Mouse (Mus musculus): ENCODE results near the gene Zfp266. TPM values are rescaled to one million over a fixed set of nuclear protein-coding genes. Genes with fewer than 3 reads are reported as not detected.

The Zfp266 gene
- total and polyA plus RNA-seq, 2 experiments from 2014 or later = 51.4 to 83.3 TPM

DNA sequence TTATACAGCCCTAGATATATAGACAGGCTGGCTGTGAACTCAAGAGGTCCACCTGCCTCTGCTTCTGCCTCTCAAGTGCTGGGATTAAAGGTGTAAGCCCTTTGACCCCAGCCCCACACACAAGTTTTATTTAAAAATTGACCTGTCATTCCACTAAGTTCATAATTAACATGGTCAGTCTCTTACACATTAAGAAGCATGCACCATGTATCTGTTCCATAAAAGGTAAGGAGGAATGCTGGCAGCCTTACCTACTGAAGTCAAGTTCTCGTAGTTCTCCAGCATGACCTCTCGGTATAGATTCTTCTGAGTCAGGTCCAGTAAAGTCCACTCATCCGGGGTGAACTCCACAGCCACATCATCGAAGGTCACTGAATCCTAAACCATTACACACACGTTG, 16.4 kb downstream of the Zfp266 start:
- peaks cover 59% of the 10 kb centered on the region for H3K36me3 ChIP-seq (ENCODE audit: insufficient read depth, low read length)
- no peak overlapping the region for H3K4me3 ChIP-seq (ENCODE audit: low read length)
- no peak for ATAC-seq
- no peak overlapping the region for H3K27ac ChIP-seq
- H3K9me3 ChIP-seq (ENCODE audit: low read length) = no peaks in the 10 kb centered on the region
- DNase-seq (ENCODE audit: low spot score) = no peak
- WGBS = 89% methylated on average over 5 of the region's 5 CpGs
- H3K4me2 ChIP-seq (ENCODE audit: low read depth, low read length) = no peak overlapping the region
- H3K9ac ChIP-seq (replicated peaks; ENCODE audit: low read length) = no peak overlapping the region
- H3K4me1 ChIP-seq (ENCODE audit: insufficient read depth, low read length) = no peaks in the 10 kb centered on the region
- no peaks in the 10 kb centered on the region for H3K27me3 ChIP-seq (ENCODE audit: insufficient read depth, low read length)
- no peak for TF ChIP-seq CTCF (IDR thresholded peaks at IDR 0.05; ENCODE audit: low read depth)

DNA sequence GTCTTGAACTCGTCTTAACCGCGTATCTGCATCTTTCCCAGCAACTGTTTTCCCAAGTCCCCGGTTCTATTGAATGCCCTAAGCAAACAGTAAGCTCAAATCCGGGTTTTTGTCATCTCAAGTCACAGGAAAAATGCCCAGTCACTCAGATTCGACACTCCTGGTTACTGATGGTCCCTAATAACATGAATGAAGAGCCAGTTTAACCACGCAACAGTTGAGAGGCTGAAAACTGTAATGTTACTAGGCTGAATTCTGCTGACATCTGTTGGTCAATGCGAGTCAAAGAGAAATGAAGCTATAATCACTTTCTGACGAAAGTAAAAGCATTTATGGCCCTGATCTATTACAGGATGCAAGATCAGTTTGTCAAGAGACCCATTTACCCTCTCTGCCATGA, 27.9 kb downstream of the Zfp266 start:
- Histone ChIP-seq H3K27me3 (ENCODE audit: insufficient read depth, low read length) (no peaks in the 10 kb centered on the region), H3K4me2 (ENCODE audit: low read depth, low read length) (peak overlapping the region; percentile 73), H3K36me3 (ENCODE audit: insufficient read depth, low read length) (peaks cover 7% of the 10 kb centered on the region), H3K4me3 (ENCODE audit: low read length) (peak overlapping the region; percentile 95), H3K9ac (replicated peaks; ENCODE audit: low read length) (peak overlapping the region; percentile 90), H3K9me3 (ENCODE audit: low read length) (no peaks in the 10 kb centered on the region), H3K4me1 (ENCODE audit: insufficient read depth, low read length) (0 out of 2 replicates have a peak, but pooled peaks cover 8% of the 10 kb centered on the region), H3K27ac (peak overlapping the region; percentile 99)
- ATAC-seq = peak; percentile 9; the same call in 1 of the 2 replicates
- WGBS = 4% methylated on average over 9 of the region's 9 CpGs
- DNase-seq (ENCODE audit: low spot score) = peak; percentile 46
- peak; percentile 32 for TF ChIP-seq CTCF (IDR thresholded peaks at IDR 0.05; ENCODE audit: low read depth)

GRCm38 (mm10) chr9:20492527-20493233, 28.5 kb downstream of the Zfp266 start, which contains the start of gene Zfp426:
Zfp426 (minus strand) TSS chr9:20492746.
- peak; percentile 95 for DNase-seq (ENCODE audit: low spot score)
- Histone ChIP-seq H3K27ac (peak within 1 kb of the TSS; percentile 99), H3K9ac (replicated peaks; ENCODE audit: low read length) (peak within 1 kb of the TSS; percentile 90), H3K4me3 (ENCODE audit: low read length) (peak within 1 kb of the TSS; percentile 95), H3K9me3 (ENCODE audit: low read length) (no peaks in the 10 kb centered on the region), H3K4me2 (ENCODE audit: low read depth, low read length) (peak within 1 kb of the TSS; percentile 73), H3K4me1 (ENCODE audit: insufficient read depth, low read length) (0 out of 2 replicates have a peak, but pooled peaks cover 8% of the 10 kb centered on the region), H3K36me3 (ENCODE audit: insufficient read depth, low read length) (peaks cover 1% of the 10 kb centered on the region; the same call in 1 of the 2 replicates), H3K27me3 (ENCODE audit: insufficient read depth, low read length) (no peaks in the 10 kb centered on the region)
- TF ChIP-seq CTCF (IDR thresholded peaks at IDR 0.05; ENCODE audit: low read depth) = no peak
- ATAC-seq = peak; percentile 97
- WGBS = 1% methylated on average over 40 of the region's 40 CpGs

DNA sequence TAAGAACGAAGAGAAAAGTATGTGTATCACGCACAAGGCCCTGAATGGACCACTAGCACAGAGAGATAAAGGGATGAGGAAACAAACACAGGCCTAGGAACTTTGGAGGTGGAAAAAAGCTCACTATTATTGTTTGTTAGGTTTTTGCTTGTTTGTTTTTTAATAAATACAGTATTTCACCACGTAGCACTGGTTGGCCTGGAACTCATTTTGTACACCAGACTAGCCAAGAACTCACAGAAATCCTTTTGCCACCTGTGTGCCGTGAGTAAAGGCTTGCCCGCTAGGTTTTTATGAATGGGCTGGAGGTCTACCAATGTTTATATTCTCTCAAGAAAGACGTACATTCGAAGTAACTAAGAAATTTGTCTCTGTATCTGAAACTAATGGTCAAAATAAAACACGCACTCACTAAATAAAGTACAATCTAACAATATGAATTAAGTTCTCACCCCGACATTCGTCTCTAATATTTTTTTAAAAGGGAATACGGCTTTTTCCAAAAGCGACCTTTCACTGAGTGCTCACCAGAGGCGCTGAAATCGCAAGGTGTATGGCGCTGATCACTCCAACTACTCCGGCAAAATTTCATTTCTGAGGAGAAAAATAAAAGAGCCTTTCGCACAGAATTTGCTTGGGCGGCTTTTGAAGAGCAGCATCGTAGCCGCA, 29.2 kb downstream of the Zfp266 start:
- Histone ChIP-seq H3K27ac (peak overlapping the region; percentile 99), H3K27me3 (ENCODE audit: insufficient read depth, low read length) (no peaks in the 10 kb centered on the region), H3K4me3 (ENCODE audit: low read length) (peak overlapping the region; percentile 95), H3K9me3 (ENCODE audit: low read length) (no peaks in the 10 kb centered on the region), H3K4me2 (ENCODE audit: low read depth, low read length) (peak overlapping the region; percentile 73), H3K36me3 (ENCODE audit: insufficient read depth, low read length) (no peaks in the 10 kb centered on the region; the same call in 1 of the 2 replicates), H3K4me1 (ENCODE audit: insufficient read depth, low read length) (0 out of 2 replicates have a peak, but pooled peaks cover 8% of the 10 kb centered on the region), H3K9ac (replicated peaks; ENCODE audit: low read length) (peak overlapping the region; percentile 90)
- DNase-seq (ENCODE audit: low spot score) = peak; percentile 5
- WGBS = 12% methylated on average over 20 of the region's 20 CpGs
- no peak for TF ChIP-seq CTCF (IDR thresholded peaks at IDR 0.05; ENCODE audit: low read depth)
- no peak for ATAC-seq

GRCm38 (mm10) chr9:20489536-20489935, 31.7 kb downstream of the Zfp266 start:
- no peak overlapping the region for H3K4me2 ChIP-seq (ENCODE audit: low read depth, low read length)
- no peak for TF ChIP-seq CTCF (IDR thresholded peaks at IDR 0.05; ENCODE audit: low read depth)
- no peaks in the 10 kb centered on the region for H3K9me3 ChIP-seq (ENCODE audit: low read length)
- H3K4me1 ChIP-seq (ENCODE audit: insufficient read depth, low read length) = 0 out of 2 replicates have a peak, but pooled peaks cover 8% of the 10 kb centered on the region
- H3K9ac ChIP-seq (replicated peaks; ENCODE audit: low read length) = no peak overlapping the region
- no peak for DNase-seq (ENCODE audit: low spot score)
- no peak overlapping the region for H3K27ac ChIP-seq
- H3K4me3 ChIP-seq (ENCODE audit: low read length) = no peak overlapping the region
- no peaks in the 10 kb centered on the region for H3K27me3 ChIP-seq (ENCODE audit: insufficient read depth, low read length)
- WGBS = 87% methylated on average over 5 of the region's 5 CpGs
- H3K36me3 ChIP-seq (ENCODE audit: insufficient read depth, low read length) = peaks cover 9% of the 10 kb centered on the region; the same call in 1 of the 2 replicates
- ATAC-seq = no peak

GRCm38 (mm10) chr9:20479396-20479795, 41.8 kb downstream of the Zfp266 start:
- no peak for TF ChIP-seq CTCF (IDR thresholded peaks at IDR 0.05; ENCODE audit: low read depth)
- H3K4me3 ChIP-seq (ENCODE audit: low read length) = no peak overlapping the region
- WGBS = 69% methylated on average over 5 of the region's 5 CpGs
- H3K27ac ChIP-seq = no peak overlapping the region
- no peaks in the 10 kb centered on the region for H3K9me3 ChIP-seq (ENCODE audit: low read length)
- H3K4me2 ChIP-seq (ENCODE audit: low read depth, low read length) = no peak overlapping the region
- no peaks in the 10 kb centered on the region for H3K27me3 ChIP-seq (ENCODE audit: insufficient read depth, low read length)
- H3K4me1 ChIP-seq (ENCODE audit: insufficient read depth, low read length) = no peaks in the 10 kb centered on the region
- H3K36me3 ChIP-seq (ENCODE audit: insufficient read depth, low read length) = peaks cover 20% of the 10 kb centered on the region
- DNase-seq (ENCODE audit: low spot score) = no peak
- 0 out of 2 replicates have a peak, but pooled peaks have one; percentile 21 for ATAC-seq
- no peak overlapping the region for H3K9ac ChIP-seq (replicated peaks; ENCODE audit: low read length)
